Mouse (Mus musculus): ENCODE measurements around the gene Iqsec3. TPM values are rescaled to one million over a fixed set of nuclear protein-coding genes. Genes with fewer than 3 reads are reported as not detected.
A peak's percentile ranks its signal among the peaks of the same experiment; 100 is the strongest.

The Iqsec3 gene
- polyA plus RNA-seq, 1 experiment from 2014 or later: 11.0 TPM

DNA sequence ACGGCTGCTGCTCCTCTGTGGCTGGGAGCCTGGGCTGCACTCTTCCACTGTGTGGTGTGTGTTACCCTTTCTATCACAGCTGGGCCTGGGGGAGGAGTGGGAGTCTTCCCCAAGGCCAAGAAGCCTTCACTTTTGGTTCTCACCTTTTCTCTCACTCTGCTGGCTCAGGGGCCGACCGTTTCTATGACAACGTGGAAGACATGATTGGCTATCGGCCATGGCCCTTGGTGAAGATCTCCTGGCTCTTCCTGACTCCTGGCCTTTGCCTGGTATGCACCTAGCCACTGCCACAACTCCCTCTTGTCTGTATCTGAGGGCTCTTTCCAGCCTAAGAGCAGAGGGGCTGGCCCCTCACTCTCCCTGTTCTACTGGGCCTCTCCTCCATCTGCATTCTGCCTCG, 110.4 kb downstream of the Iqsec3 start:
- Histone ChIP-seq H3K4me2 (ENCODE audit: low read length) (no peak overlapping the region), H3K9me3 (replicated peaks; ENCODE audit: control insufficient read depth, low read length, poor library complexity, severe bottlenecking) (no peaks in the 10 kb centered on the region), H3K36me3 (ENCODE audit: control insufficient read depth, insufficient read depth, low read length) (no peaks in the 10 kb centered on the region), H3K27ac (ENCODE audit: low read length) (no peak overlapping the region), H3K9ac (ENCODE audit: low read depth, low read length) (no peak overlapping the region), H3K4me1 (ENCODE audit: control insufficient read depth, insufficient read depth, low read length) (no peaks in the 10 kb centered on the region), H3K27me3 (ENCODE audit: control insufficient read depth, insufficient read depth, low read depth, low read length) (no peaks in the 10 kb centered on the region), H3K4me3 (ENCODE audit: low read depth, low read length) (no peak overlapping the region)
- ATAC-seq: no peak
- 88% methylated on average over 6 of the region's 6 CpGs for WGBS

DNA sequence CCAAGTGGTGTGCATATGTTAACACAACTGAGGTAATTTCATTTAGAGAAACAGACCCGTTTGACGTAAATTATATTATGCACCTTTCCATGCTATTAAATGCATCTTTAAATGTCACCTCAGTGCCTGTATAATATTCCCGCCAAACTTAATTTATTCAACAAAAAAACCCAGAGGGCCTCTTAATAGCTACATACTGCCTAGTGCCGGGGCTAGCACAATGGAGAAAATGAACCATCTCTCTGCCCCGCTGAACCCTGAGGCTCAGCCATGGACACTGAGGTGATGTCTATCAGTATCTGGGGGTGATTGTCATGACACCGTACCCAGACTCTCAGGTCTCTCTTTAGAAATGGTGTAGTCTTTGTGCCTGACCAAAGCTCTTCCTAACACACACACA, 116.2 kb downstream of the Iqsec3 start:
- Histone ChIP-seq H3K36me3 (ENCODE audit: control insufficient read depth, insufficient read depth, low read length) (no peaks in the 10 kb centered on the region), H3K9ac (ENCODE audit: low read depth, low read length) (no peak overlapping the region), H3K9me3 (replicated peaks; ENCODE audit: control insufficient read depth, low read length, poor library complexity, severe bottlenecking) (no peaks in the 10 kb centered on the region), H3K4me3 (ENCODE audit: low read depth, low read length) (no peak overlapping the region), H3K27ac (ENCODE audit: low read length) (no peak overlapping the region), H3K27me3 (ENCODE audit: control insufficient read depth, insufficient read depth, low read depth, low read length) (no peaks in the 10 kb centered on the region), H3K4me1 (ENCODE audit: control insufficient read depth, insufficient read depth, low read length) (no peaks in the 10 kb centered on the region), H3K4me2 (ENCODE audit: low read length) (no peak overlapping the region)
- peak; percentile 55; the same call in 1 of the 2 replicates for ATAC-seq
- WGBS: 65% methylated on average over 6 of the region's 6 CpGs

DNA sequence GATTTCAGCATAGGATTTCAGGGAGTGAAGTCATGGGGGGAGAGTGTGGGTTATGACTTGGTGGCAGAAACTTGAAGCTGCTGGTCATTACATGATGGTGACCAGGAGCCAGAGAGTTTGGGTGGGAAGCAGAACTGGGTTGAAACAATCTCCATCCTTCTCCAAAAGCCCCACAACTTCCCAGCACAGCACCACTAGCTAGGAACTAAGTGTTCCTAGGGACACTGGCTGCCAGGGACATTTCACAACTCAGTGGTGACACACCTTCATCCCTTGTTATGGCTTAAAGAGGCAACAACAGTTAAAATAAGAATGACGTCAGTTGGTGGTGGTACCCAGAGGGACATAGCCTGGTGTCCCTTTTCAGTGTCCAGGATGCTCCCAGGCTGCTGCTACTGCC, 117.4 kb downstream of the Iqsec3 start:
- H3K4me3 ChIP-seq (ENCODE audit: low read depth, low read length): no peak overlapping the region
- H3K4me1 ChIP-seq (ENCODE audit: control insufficient read depth, insufficient read depth, low read length): no peaks in the 10 kb centered on the region
- H3K9me3 ChIP-seq (replicated peaks; ENCODE audit: control insufficient read depth, low read length, poor library complexity, severe bottlenecking): no peaks in the 10 kb centered on the region
- 86% methylated on average over 1 of the region's 1 CpGs for WGBS
- no peak overlapping the region for H3K27ac ChIP-seq (ENCODE audit: low read length)
- ATAC-seq: no peak
- no peaks in the 10 kb centered on the region for H3K27me3 ChIP-seq (ENCODE audit: control insufficient read depth, insufficient read depth, low read depth, low read length)
- no peak overlapping the region for H3K9ac ChIP-seq (ENCODE audit: low read depth, low read length)
- H3K36me3 ChIP-seq (ENCODE audit: control insufficient read depth, insufficient read depth, low read length): no peaks in the 10 kb centered on the region
- H3K4me2 ChIP-seq (ENCODE audit: low read length): no peak overlapping the region

DNA sequence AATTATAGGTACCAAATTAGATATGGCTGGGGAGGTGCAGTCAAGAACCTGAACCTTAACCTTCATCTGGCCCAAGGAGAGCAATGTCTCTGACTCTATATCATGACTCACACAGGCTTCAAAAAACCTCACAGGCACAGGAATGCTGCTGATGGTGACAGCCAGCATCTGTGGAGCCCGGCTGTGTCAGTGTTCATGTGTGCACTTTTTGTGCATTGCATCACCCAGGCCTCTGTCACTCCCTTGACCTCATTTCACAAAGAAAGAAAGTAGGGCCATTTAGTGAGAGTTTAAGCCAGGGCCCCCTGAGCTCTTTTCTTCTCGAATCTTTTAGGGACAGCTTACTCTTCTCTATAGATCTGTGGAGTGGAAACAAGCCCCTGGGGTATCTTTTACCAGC, 121.2 kb downstream of the Iqsec3 start:
- Histone ChIP-seq H3K36me3 (ENCODE audit: control insufficient read depth, insufficient read depth, low read length) (no peaks in the 10 kb centered on the region), H3K9me3 (replicated peaks; ENCODE audit: control insufficient read depth, low read length, poor library complexity, severe bottlenecking) (no peaks in the 10 kb centered on the region), H3K4me2 (ENCODE audit: low read length) (no peak overlapping the region), H3K9ac (ENCODE audit: low read depth, low read length) (no peak overlapping the region), H3K4me1 (ENCODE audit: control insufficient read depth, insufficient read depth, low read length) (no peaks in the 10 kb centered on the region), H3K27ac (ENCODE audit: low read length) (no peak overlapping the region), H3K27me3 (ENCODE audit: control insufficient read depth, insufficient read depth, low read depth, low read length) (no peaks in the 10 kb centered on the region), H3K4me3 (ENCODE audit: low read depth, low read length) (no peak overlapping the region)
- no peak for ATAC-seq
- WGBS: 16% methylated on average over 2 of the region's 2 CpGs

DNA sequence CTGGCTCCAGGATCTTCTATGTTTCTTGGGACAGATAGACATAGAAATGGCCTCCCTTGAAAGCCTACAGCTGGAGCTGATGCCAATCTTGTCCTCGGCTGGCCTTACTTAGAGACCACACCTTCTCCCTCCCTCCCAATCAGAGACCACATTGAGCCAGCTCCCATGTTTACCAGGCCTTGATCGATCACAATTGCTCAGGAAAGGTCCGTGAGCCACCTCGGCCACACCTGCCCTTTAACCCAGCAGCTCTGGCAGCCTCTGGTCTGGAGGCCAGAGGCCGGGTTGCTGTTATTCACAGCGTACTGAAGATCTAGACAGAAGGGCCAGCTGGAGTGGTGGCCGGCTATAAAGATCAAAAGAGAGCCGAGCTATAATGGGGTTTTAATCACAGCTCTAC, 127.0 kb downstream of the Iqsec3 start:
- WGBS: 38% methylated on average over 8 of the region's 8 CpGs
- H3K4me3 ChIP-seq (ENCODE audit: low read depth, low read length): no peak overlapping the region
- H3K27ac ChIP-seq (ENCODE audit: low read length): no peak overlapping the region
- no peak overlapping the region for H3K9ac ChIP-seq (ENCODE audit: low read depth, low read length)
- no peaks in the 10 kb centered on the region for H3K36me3 ChIP-seq (ENCODE audit: control insufficient read depth, insufficient read depth, low read length)
- no peaks in the 10 kb centered on the region for H3K4me1 ChIP-seq (ENCODE audit: control insufficient read depth, insufficient read depth, low read length)
- no peaks in the 10 kb centered on the region for H3K9me3 ChIP-seq (replicated peaks; ENCODE audit: control insufficient read depth, low read length, poor library complexity, severe bottlenecking)
- H3K27me3 ChIP-seq (ENCODE audit: control insufficient read depth, insufficient read depth, low read depth, low read length): no peaks in the 10 kb centered on the region
- no peak overlapping the region for H3K4me2 ChIP-seq (ENCODE audit: low read length)
- no peak for ATAC-seq

DNA sequence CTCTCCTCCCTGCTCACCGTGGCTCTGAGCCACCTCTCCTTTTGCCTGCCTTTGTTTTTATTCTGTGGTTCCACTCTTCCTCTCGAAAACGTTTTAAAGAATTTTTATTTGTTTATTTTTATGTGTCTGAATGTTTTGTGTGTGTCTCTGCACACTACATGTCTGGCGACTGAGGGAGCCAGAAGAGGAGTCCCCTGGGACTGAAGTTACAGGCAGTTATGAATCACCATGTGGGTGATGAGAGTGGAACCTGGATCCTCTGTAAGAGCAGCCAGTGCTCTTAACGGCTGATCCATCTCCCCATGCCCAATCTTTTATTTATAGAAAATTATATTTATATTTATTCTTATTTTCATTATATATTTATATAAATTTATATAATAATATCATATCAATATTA, 129.1 kb downstream of the Iqsec3 start:
- Histone ChIP-seq H3K27ac (ENCODE audit: low read length) (no peak overlapping the region), H3K36me3 (ENCODE audit: control insufficient read depth, insufficient read depth, low read length) (no peaks in the 10 kb centered on the region), H3K9me3 (replicated peaks; ENCODE audit: control insufficient read depth, low read length, poor library complexity, severe bottlenecking) (no peaks in the 10 kb centered on the region), H3K27me3 (ENCODE audit: control insufficient read depth, insufficient read depth, low read depth, low read length) (no peaks in the 10 kb centered on the region; the same call in 1 of the 2 replicates), H3K9ac (ENCODE audit: low read depth, low read length) (no peak overlapping the region), H3K4me1 (ENCODE audit: control insufficient read depth, insufficient read depth, low read length) (no peaks in the 10 kb centered on the region), H3K4me2 (ENCODE audit: low read length) (no peak overlapping the region), H3K4me3 (ENCODE audit: low read depth, low read length) (no peak overlapping the region)
- ATAC-seq: no peak
- 71% methylated on average over 5 of the region's 5 CpGs for WGBS

DNA sequence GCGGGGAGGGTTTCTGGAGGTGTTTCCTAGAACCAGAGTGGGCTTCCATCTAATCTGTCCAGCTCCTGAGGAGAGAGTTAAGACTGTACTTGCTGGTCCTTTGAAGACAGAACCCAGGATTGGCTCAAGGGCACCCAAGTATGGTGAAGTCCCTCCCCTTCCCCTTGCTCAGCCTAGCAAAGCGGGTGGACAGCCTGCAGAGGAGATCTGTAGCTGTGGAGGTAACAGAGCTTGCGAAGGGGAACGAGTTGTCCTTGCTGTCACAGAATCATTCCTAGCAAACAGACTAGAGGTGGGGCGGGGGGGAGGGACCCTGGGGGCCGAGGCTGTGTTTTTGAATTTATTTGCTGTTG, 129.7 kb downstream of the Iqsec3 start:
- Histone ChIP-seq H3K4me2 (ENCODE audit: low read length) (no peak overlapping the region), H3K9ac (ENCODE audit: low read depth, low read length) (no peak overlapping the region), H3K4me1 (ENCODE audit: control insufficient read depth, insufficient read depth, low read length) (no peaks in the 10 kb centered on the region), H3K36me3 (ENCODE audit: control insufficient read depth, insufficient read depth, low read length) (no peaks in the 10 kb centered on the region), H3K9me3 (replicated peaks; ENCODE audit: control insufficient read depth, low read length, poor library complexity, severe bottlenecking) (no peaks in the 10 kb centered on the region), H3K27ac (ENCODE audit: low read length) (no peak overlapping the region), H3K27me3 (ENCODE audit: control insufficient read depth, insufficient read depth, low read depth, low read length) (no peaks in the 10 kb centered on the region; the same call in 1 of the 2 replicates), H3K4me3 (ENCODE audit: low read depth, low read length) (no peak overlapping the region)
- no peak for ATAC-seq
- 74% methylated on average over 6 of the region's 6 CpGs for WGBS

DNA sequence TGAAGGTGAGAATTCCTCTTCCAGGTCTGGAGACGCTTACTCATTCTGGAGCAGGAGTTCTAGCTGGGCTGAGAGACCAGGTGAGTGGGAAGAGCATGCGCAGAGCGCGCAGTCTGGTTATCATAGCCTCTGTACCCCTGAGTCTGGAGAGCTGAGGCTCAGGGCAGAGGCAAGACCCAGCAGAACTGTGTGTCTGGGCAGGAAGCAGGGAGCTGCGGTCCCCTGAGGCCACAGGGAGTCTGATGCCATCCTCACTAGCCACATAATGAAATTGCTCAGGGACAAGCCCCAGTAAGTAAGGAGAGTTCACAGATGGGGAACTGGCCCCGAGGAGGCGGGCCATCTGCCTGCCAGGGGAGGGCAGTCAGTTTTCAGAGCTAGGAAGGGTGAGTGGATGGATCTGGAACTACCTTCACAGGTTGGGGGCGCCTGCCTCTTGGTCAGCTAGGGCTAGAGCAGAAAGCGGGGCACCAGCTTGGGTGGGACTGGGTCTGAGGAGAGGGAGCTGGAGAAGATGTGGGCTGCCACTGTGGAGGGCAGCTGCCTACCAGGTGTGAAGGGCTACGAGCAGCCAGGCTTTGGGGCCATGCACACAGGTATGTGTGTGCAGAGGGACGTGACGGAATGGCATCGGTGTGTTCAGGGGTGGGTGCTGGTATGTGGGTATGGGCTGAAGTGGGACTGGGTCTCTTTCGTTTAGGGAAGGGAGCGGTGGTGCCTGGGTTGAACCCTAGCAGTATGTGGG, 130.3 kb downstream of the Iqsec3 start, which contains the start of gene Slc6a12:
Gene Slc6a12, plus strand, starts transcription at position 51 of the 745 bp plus-strand sequence.
- Histone ChIP-seq H3K27ac (ENCODE audit: low read length) (no peak within 1 kb of the TSS), H3K4me1 (ENCODE audit: control insufficient read depth, insufficient read depth, low read length) (no peaks in the 10 kb centered on the region), H3K36me3 (ENCODE audit: control insufficient read depth, insufficient read depth, low read length) (no peaks in the 10 kb centered on the region), H3K4me2 (ENCODE audit: low read length) (no peak within 1 kb of the TSS), H3K9me3 (replicated peaks; ENCODE audit: control insufficient read depth, low read length, poor library complexity, severe bottlenecking) (no peaks in the 10 kb centered on the region), H3K9ac (ENCODE audit: low read depth, low read length) (no peak within 1 kb of the TSS), H3K4me3 (ENCODE audit: low read depth, low read length) (no peak within 1 kb of the TSS), H3K27me3 (ENCODE audit: control insufficient read depth, insufficient read depth, low read depth, low read length) (no peaks in the 10 kb centered on the region; the same call in 1 of the 2 replicates)
- 82% methylated on average over 15 of the region's 15 CpGs for WGBS
- ATAC-seq: 0 out of 2 replicates have a peak, but pooled peaks have one; percentile 20

DNA sequence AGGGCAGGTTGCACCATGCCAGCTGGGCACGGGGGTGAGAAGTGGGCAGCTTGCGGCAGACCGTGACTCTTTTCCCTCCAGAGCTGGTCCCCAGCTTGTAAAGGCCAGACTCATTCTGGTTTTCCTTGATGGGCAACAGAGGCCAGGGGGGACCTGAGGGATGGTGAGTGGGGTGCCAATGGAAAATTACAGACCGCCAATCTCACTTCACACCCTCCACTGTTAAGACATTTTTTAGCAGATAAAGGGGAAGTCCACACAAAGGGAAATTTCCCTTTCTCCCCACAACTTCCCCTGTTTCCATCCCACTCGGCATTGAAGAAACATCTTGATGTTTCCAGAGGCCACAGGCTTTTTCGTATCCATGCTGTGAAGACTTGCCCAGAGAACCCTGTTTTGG, 131.8 kb downstream of the Iqsec3 start:
- H3K9ac ChIP-seq (ENCODE audit: low read depth, low read length): no peak overlapping the region
- no peak overlapping the region for H3K4me3 ChIP-seq (ENCODE audit: low read depth, low read length)
- no peak for ATAC-seq
- H3K4me2 ChIP-seq (ENCODE audit: low read length): no peak overlapping the region
- no peaks in the 10 kb centered on the region for H3K4me1 ChIP-seq (ENCODE audit: control insufficient read depth, insufficient read depth, low read length)
- no peaks in the 10 kb centered on the region; the same call in 1 of the 2 replicates for H3K27me3 ChIP-seq (ENCODE audit: control insufficient read depth, insufficient read depth, low read depth, low read length)
- no peak overlapping the region for H3K27ac ChIP-seq (ENCODE audit: low read length)
- no peaks in the 10 kb centered on the region for H3K9me3 ChIP-seq (replicated peaks; ENCODE audit: control insufficient read depth, low read length, poor library complexity, severe bottlenecking)
- 85% methylated on average over 6 of the region's 6 CpGs for WGBS
- H3K36me3 ChIP-seq (ENCODE audit: control insufficient read depth, insufficient read depth, low read length): no peaks in the 10 kb centered on the region
